Mouse (Mus musculus) left cerebral cortex, postnatal 4 days (tissue): ENCODE measurements around the gene Slit3. TPM values are rescaled to one million over a fixed set of nuclear protein-coding genes. Genes with fewer than 3 reads are reported as not detected.

ENCODE experiments used
- DNase-seq: peaks from one replicate; pipeline ENCODE4 v3.0.0-alpha.2; 2022
- intact Hi-C: fragments of 180-260 bp; cut with DNase I; formaldehyde crosslinking; loops from one replicate; pipeline ENCODE4 v1.15.1; 2025
- total RNA-seq, 2 experiments: library from RNA; stranded (reverse); gene quantifications; 2 replicates each; pipeline ENCODE4 v1.2.3; 2021

Gene Slit3
- total RNA-seq, 2 experiments from 2014 or later = 21.2 to 29.1 TPM

DNA sequence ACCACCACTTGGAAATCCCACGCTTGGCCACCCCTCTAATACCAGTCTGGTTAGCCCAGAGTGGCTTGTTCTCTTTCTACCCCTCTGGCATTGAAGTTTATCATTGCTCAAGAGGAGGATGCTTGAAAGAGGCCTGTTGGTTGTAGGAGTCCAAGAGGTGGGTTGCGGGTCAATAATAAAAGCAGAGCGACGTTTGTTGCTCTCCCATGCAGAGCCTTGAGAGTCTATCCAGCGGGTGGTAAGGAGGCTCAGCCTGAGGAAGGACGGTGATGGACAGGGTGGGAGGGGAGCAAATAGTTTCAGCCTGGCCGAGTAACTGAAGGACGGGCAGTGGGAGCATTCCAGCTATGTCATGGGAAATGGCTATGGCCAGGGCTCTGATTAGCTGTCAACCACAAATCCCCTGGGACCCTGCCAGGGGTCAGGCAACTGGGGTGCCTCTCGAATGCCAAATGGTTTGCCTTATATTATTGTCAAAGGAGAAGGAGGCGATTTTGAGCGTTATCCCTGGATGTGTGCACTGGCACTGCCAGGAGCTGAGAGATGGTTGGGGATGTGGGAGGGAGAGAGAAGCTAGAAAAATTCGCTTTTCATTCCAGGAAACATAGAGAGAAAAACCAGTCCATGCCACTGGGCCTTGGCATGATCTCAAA, 141.4 kb downstream of the Slit3 start:
- DNase-seq = peak; percentile 32
- intact Hi-C loops = no loop called here

DNA sequence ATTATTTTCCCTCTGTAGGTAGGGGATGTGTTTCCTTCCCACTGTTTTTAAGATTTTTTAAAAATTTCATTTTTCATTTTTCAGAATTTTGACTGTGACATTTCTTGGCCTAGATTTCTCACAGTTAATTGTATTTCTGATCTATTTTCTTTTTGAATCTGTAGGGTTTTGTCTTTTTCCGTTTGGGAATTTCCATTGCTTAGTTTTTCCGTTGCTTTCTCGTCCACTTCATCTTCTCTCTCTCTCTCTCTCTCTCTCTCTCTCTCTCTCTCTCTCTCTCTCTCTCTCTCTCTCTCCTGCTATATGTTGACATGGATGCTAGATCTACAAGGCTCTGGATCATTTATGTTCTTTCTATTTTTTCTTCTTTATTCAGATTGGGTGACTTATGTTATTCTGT, 143.7 kb downstream of the Slit3 start:
- DNase-seq = no peak
- intact Hi-C loops = no loop called here

DNA sequence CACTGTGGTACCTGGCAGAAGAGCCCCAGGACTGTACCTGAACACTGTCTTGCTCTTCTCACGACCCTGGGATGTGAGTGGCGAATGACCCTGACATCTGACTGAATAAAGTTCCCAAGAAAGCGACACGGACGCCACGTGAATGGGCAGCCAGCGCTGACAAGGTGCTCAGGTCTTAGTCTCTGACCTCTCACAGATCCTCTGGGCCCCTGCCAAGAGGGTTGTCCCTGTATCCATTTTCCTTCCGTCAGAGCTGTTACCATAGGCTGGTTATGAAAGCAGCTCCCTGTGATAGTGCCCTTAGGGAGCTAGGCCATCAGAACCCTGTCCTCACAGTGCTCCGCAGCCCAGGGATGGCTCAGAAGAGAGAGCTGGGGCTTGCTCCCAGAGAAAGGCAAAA, 149.4 kb downstream of the Slit3 start:
- no peak for DNase-seq
- intact Hi-C loops = no loop called here

DNA sequence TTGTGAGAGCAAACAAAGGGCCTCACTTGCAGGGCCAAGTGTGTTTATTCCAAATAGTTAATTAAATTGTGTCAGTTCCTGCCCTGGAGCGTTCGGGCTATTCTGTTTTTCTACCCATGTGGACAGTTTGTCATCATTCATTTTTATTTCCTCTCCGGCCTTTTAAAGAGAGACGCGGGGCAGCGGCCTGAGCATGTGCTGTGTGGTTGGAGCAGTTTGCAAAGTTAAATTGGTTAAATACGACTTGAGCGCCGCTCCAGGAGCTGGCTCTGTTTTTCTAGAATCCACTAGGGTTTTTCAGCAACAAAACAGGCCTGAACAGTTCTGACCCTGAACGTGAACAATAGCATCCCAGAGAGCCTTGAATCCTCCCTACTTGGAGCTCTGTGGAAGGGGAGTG, 152.4 kb downstream of the Slit3 start:
- intact Hi-C loops = no loop called here
- DNase-seq = no peak

- intact Hi-C loops = no loop called here
- DNase-seq = no peak
These were observed 153.0 kb downstream of the Slit3 start for GRCm38 (mm10) chr11:35274036-35274435.

DNA sequence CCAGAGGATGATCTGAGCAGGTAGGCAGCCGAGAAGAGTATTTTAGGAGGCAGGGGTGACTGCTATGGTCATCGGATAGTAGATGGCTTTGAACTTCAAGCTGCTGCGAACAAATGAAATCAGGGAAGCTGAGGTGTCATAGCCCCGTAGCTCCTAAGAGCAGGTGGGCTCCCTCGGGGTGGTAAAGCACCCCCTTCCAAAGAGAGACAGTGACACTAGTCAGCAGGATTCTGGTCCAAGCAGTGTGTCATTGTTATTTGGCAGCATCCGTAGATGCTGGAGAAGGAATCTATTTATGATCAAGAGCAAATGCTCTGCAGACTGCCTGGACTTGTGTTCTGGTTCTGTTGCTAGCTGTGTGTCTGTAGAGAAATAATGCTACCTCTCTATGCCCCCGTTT, 154.3 kb downstream of the Slit3 start:
- DNase-seq = no peak
- intact Hi-C loops = no loop called here

DNA sequence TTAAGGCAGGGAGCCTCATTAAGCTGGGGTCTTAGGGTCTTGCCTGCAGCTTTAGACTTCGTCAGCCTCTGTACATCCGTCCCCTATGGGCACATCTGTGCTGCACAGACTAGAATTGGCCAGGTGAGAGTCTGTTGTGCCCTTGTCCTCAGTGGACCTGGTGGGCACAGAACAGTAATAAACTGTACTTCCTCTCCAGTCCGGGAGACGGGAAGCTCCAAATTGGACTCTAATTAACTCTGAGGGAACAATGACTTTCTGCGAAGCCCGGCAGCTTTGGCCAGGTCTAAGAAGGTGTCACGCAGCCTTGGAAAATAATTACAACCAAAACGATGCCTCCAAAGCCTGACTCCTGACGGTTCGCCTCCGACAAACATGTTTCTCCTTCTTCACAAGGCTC, 155.0 kb downstream of the Slit3 start:
- no peak for DNase-seq
- intact Hi-C loops = no loop called here

- intact Hi-C loops = no loop called here
These were observed 157.2 kb downstream of the Slit3 start for GRCm38 (mm10) chr11:35278128-35278769.

DNA sequence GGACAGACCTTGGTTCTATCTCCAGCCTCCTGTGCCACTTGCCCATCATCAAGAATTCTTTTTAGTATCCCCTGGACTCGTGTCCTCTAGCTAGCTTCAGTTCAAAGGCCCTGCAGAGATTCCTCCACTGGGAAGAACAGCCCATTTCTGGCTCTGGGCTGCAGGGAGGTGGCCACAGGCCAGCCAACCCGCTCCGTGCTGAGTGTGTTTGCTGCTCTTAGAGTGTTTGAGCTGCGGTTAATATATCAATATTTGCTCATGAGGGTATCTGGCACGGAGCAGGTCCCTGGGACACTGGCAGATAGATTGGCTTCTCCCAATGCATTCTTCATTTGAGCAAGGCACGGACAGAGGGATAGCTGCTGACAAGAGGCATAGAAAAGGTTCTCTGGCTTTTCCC, 159.8 kb downstream of the Slit3 start:
- intact Hi-C loops = no loop called here
- DNase-seq = no peak

More at GRCm38 (mm10) chr11:35278128-35278769, 157.2 kb downstream of the Slit3 start:
- no peak for DNase-seq

- intact Hi-C loops = no loop called here
- DNase-seq = no peak
These were observed 161.1 kb downstream of the Slit3 start for GRCm38 (mm10) chr11:35282001-35282632.

DNA sequence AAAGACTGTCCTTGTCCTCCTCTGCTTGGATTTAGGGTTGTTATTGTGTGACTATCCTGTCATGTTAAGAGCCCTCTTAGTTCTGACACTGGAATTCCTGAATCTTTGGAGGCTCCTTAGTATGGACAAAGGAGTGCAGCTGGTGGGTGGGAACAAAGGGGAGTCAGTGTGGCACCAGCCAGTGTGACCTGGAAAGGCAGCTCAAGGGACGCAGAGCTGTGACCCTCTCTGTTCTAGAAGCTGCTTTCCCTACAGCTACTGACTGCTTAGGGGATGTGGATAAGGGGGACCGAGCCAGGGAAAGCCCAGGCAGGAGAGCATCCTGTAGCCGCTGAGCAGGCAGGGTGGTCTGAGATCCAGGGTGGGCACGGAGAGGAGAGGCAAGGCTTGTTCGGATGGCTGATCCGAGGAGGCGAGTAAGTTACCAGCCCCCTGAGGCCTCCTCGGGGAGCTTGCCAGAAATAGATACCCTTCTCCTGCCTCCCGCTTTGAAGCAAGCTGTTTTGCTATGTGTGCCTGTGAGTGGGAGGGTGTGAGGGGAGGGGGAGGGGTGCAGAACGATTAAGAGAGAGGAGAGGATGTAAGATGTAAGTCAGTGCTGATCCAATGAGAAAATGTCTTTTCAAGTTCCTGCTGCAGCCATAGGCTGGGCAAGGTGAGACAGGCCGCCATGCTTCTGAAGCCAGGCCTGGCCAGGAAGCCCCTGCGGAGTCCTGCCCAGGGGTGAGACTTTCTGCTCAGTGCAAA, 162.0 kb downstream of the Slit3 start:
- DNase-seq = peak; percentile 86
- intact Hi-C loops = no loop called here

DNA sequence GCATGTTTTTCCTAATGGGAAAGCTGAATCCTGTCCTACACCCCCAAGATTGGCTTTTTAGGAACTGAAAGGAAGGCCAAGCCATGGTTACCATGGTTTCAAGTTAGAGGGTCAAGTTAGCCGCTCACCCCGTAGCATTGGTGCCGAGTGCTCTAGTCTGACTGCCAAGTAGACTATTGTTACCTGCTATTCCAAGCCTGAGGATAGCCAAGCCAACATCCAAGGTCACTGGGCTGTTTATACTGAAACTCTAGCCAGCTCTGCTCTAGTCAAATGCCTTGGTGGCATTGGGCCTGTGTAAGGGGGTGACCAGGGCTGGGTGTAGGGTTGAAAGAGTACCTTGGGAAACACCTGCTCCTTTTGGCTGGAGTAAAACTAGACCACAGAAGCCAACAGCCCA, 162.7 kb downstream of the Slit3 start:
- intact Hi-C loops = no loop called here
- no peak for DNase-seq

- intact Hi-C loops = no loop called here
- DNase-seq = no peak
These were observed 165.8 kb downstream of the Slit3 start for GRCm38 (mm10) chr11:35286578-35287390.

DNA sequence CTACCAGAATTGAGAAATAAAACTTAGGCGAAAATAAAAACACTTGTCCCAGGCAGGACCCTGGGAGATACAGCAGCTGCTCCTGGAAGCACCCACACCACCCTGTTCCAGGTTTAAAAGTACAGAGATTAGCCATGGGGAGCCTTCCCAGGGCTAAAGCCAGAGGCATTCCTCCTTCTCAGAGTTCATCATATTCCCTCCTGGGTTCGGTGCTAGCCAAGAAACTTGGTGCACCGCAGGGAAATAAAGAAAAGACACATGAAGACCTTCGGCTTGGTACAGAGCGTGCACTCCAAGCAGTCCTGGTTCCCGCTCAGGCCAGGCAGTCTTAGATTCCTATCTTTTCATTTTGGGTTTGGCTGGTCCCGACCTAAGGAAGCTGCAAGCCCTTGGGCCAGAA, 167.0 kb downstream of the Slit3 start:
- DNase-seq = no peak
- intact Hi-C loops = no loop called here

- DNase-seq = no peak
- intact Hi-C loops = no loop called here
These were observed 167.8 kb downstream of the Slit3 start for GRCm38 (mm10) chr11:35288761-35289278.

GRCm38 (mm10) chr11:35292228-35292747, 171.3 kb downstream of the Slit3 start:
- DNase-seq = no peak
- intact Hi-C loops = no loop called here

- intact Hi-C loops = no loop called here
- DNase-seq = no peak
These were observed 172.2 kb downstream of the Slit3 start for GRCm38 (mm10) chr11:35293197-35293596.

GRCm38 (mm10) chr11:35294670-35295069, 173.6 kb downstream of the Slit3 start:
- no peak for DNase-seq
- intact Hi-C loops = no loop called here

GRCm38 (mm10) chr11:35295162-35295799, 174.3 kb downstream of the Slit3 start:
- intact Hi-C loops = no loop called here
- no peak for DNase-seq

- DNase-seq = peak; percentile 57
- intact Hi-C loops = no loop called here
These were observed 175.8 kb downstream of the Slit3 start for GRCm38 (mm10) chr11:35296803-35297202.
